8 mouse cellular contexts compared by ENCODE assay signal in genomic region chr13:23436861-23437822, GRCm38 (mm10). TPM values are rescaled to one million over a fixed set of nuclear protein-coding genes. Genes with fewer than 3 reads are reported as not detected.
DNase-seq lines count a peak whose midpoint lies in the region; ATAC-seq and TF ChIP-seq lines count a peak whose summit lies in the region.

No protein-coding gene starts in this region.

- no peaks in the 10 kb centered on the region for H3K36me3 ChIP-seq in intestine, embryonic 16.5 days (ENCODE audit: control insufficient read depth, insufficient read depth, low read length)
- H3K36me3 ChIP-seq in liver, adult 2 months (ENCODE audit: control insufficient read depth, insufficient read depth, low read length) = no peaks in the 10 kb centered on the region
- H3K36me3 ChIP-seq in midbrain, postnatal 0 days (ENCODE audit: insufficient read depth, low read length) = no peaks in the 10 kb centered on the region

- H3K27me3 ChIP-seq in intestine, embryonic 16.5 days (replicated peaks; ENCODE audit: control insufficient read depth, insufficient read depth, low read length) = no peaks in the 10 kb centered on the region
- no peaks in the 10 kb centered on the region for H3K27me3 ChIP-seq in liver, adult 2 months (ENCODE audit: control insufficient read depth, insufficient read depth, low read length)
- H3K27me3 ChIP-seq in midbrain, postnatal 0 days (ENCODE audit: insufficient read depth, low read length) = no peaks in the 10 kb centered on the region

- peak; percentile 64 to 69 for DNase-seq in right cerebral cortex, adult 2 months (ENCODE audit: low spot score in 2 of 2)
- no peak for DNase-seq in right cerebral cortex, postnatal 25 days
- peak; percentile 65 for DNase-seq in c-Kit-negative CD71-positive TER-119-positive erythroid progenitor cells, embryonic 14.5 days (ENCODE audit: low read depth, low spot score)
- peak; percentile 54 for DNase-seq in gastrocnemius, postnatal 10 days
- peak; percentile 55 for DNase-seq in liver, adult 2 months (ENCODE audit: extremely low read depth, low read depth, low spot score)
- DNase-seq in midbrain, postnatal 0 days (ENCODE audit: low spot score) = peak; percentile 60
- peak; percentile 42 to 59 for DNase-seq in thymus, postnatal 10 days (ENCODE audit: low spot score in 2 of 2)

- peak; percentile 36 for ATAC-seq in intestine, embryonic 16.5 days
- no peak for ATAC-seq in midbrain, postnatal 0 days (ENCODE audit: low FRiP score)

- H3K27ac ChIP-seq in intestine, embryonic 16.5 days (ENCODE audit: low read length) = peak overlapping the region; percentile 83
- H3K27ac ChIP-seq in liver, adult 2 months (replicated peaks; ENCODE audit: insufficient read depth, low read depth, low read length) = peak overlapping the region; percentile 46
- H3K27ac ChIP-seq in midbrain, postnatal 0 days (ENCODE audit: low read depth, low read length) = no peak overlapping the region; the same call in 1 of the 2 replicates

- TF ChIP-seq CTCF in liver, adult 2 months (IDR thresholded peaks at IDR 0.05; ENCODE audit: low read depth, low read length) = no peak
- TF ChIP-seq CTCF in midbrain, postnatal 0 days (IDR thresholded peaks at IDR 0.05) = no peak

- WGBS in intestine, embryonic 16.5 days = under 1% methylated on average over 32 of the region's 32 CpGs
- WGBS in liver, adult 2 months = under 1% methylated on average over 32 of the region's 32 CpGs
- under 1% methylated on average over 32 of the region's 32 CpGs for WGBS in midbrain, postnatal 0 days

- H3K4me1 ChIP-seq in intestine, embryonic 16.5 days (ENCODE audit: control insufficient read depth, insufficient read depth, low read length) = peaks cover 8% of the 10 kb centered on the region; the same call in 1 of the 2 replicates
- peaks cover 6% of the 10 kb centered on the region for H3K4me1 ChIP-seq in liver, adult 2 months (ENCODE audit: control insufficient read depth, insufficient read depth, low read length)
- H3K4me1 ChIP-seq in midbrain, postnatal 0 days (ENCODE audit: insufficient read depth, low read length) = no peaks in the 10 kb centered on the region

- peak overlapping the region; percentile 74 for H3K4me2 ChIP-seq in intestine, embryonic 16.5 days (ENCODE audit: low read depth, low read length)
- H3K4me2 ChIP-seq in midbrain, postnatal 0 days (ENCODE audit: low read depth, low read length, poor library complexity, severe bottlenecking) = peak overlapping the region; percentile 50

- TF ChIP-seq POLR2A in liver, adult 2 months (IDR thresholded peaks at IDR 0.05; ENCODE audit: extremely low read depth, insufficient read depth, low read length) = no peak

- peak overlapping the region; percentile 68 for H3K9ac ChIP-seq in intestine, embryonic 16.5 days (ENCODE audit: low read depth, low read length)
- peak overlapping the region; percentile 72 for H3K9ac ChIP-seq in liver, adult 2 months (ENCODE audit: low read depth, low read length)
- peak overlapping the region; percentile 37 for H3K9ac ChIP-seq in midbrain, postnatal 0 days (replicated peaks; ENCODE audit: low read length, poor library complexity, severe bottlenecking)

- H3K79me2 ChIP-seq in liver, adult 2 months (ENCODE audit: control insufficient read depth, insufficient read depth, low read length) = no peaks in the 10 kb centered on the region

- H3K9me3 ChIP-seq in intestine, embryonic 16.5 days (ENCODE audit: control insufficient read depth, low read length) = no peaks in the 10 kb centered on the region
- no peaks in the 10 kb centered on the region for H3K9me3 ChIP-seq in midbrain, postnatal 0 days (ENCODE audit: low read length)

- peak overlapping the region; percentile 65 for H3K4me3 ChIP-seq in intestine, embryonic 16.5 days (ENCODE audit: low read length)
- peak overlapping the region; percentile 56 for H3K4me3 ChIP-seq in liver, adult 2 months (ENCODE audit: insufficient read depth, low read depth, low read length)
- peak overlapping the region; percentile 43 for H3K4me3 ChIP-seq in midbrain, postnatal 0 days (ENCODE audit: low read depth, low read length)

RNA-seq across cellular contexts. Expression of gene Abt1, which starts 13.5 kb away (rescaled TPM):
- 1 to 10 TPM; 4.8 to 5.3 TPM for total RNA-seq in gastrocnemius, postnatal 10 days (2021)
- 10.2 and 11.2 TPM in 2 replicates for polyA plus RNA-seq in intestine, embryonic 16.5 days (2015; fragmentation: Nextera tagmentation; extraction: Ambion mirVana)
- 3.5 and 3.7 TPM in 2 replicates for total RNA-seq in liver, adult 2 months (2014; rRNA removed)
- polyA plus RNA-seq in liver, adult 2 months (2012; rRNA removed) = 2.1 TPM in 2 replicates
- 4.9 and 7.3 TPM in 2 replicates for total RNA-seq in midbrain, postnatal 0 days (2014; rRNA removed)
- 5.2 and 6.0 TPM in 2 replicates for polyA plus RNA-seq in midbrain, postnatal 0 days (2015; fragmentation: Nextera tagmentation; extraction: Ambion mirVana)

RNA-seq across cellular contexts. Expression of gene Btn1a1, which starts 28.6 kb away (rescaled TPM):
- total RNA-seq in gastrocnemius, postnatal 10 days (2021) = not detected
- 0.07 and 0.11 TPM in 2 replicates for polyA plus RNA-seq in intestine, embryonic 16.5 days (2015; fragmentation: Nextera tagmentation; extraction: Ambion mirVana)
- total RNA-seq in liver, adult 2 months (2014; rRNA removed) = not detected in 2 replicates
- polyA plus RNA-seq in liver, adult 2 months (2012; rRNA removed) = not detected in 2 replicates
- 0.05 TPM in 1 of 2 replicates, not detected in the other for total RNA-seq in midbrain, postnatal 0 days (2014; rRNA removed)
- 0.04 and 0.07 TPM in 2 replicates for polyA plus RNA-seq in midbrain, postnatal 0 days (2015; fragmentation: Nextera tagmentation; extraction: Ambion mirVana)

RNA-seq across cellular contexts. Expression of gene Btn2a2, which starts 51.5 kb away (rescaled TPM):
- total RNA-seq in gastrocnemius, postnatal 10 days (2021) = under 1 TPM in 1 of 2 experiments, not detected in 1; 0.11 TPM
- 0.12 TPM in 2 replicates for polyA plus RNA-seq in intestine, embryonic 16.5 days (2015; fragmentation: Nextera tagmentation; extraction: Ambion mirVana)
- total RNA-seq in liver, adult 2 months (2014; rRNA removed) = not detected in 2 replicates
- polyA plus RNA-seq in liver, adult 2 months (2012; rRNA removed) = not detected in 2 replicates
- 0.16 TPM in 1 of 2 replicates, not detected in the other for total RNA-seq in midbrain, postnatal 0 days (2014; rRNA removed)
- polyA plus RNA-seq in midbrain, postnatal 0 days (2015; fragmentation: Nextera tagmentation; extraction: Ambion mirVana) = not detected in 2 replicates
